Mouse (Mus musculus) T-cell, adult 2 months (primary cell): Measurements from ENCODE around the gene Tsga13.

Experiments used
- DNase-seq: peaks from one replicate; pipeline ENCODE4 v3.0.0; 2022; ENCODE audit warnings: low spot score

Gene Tsga13

DNA sequence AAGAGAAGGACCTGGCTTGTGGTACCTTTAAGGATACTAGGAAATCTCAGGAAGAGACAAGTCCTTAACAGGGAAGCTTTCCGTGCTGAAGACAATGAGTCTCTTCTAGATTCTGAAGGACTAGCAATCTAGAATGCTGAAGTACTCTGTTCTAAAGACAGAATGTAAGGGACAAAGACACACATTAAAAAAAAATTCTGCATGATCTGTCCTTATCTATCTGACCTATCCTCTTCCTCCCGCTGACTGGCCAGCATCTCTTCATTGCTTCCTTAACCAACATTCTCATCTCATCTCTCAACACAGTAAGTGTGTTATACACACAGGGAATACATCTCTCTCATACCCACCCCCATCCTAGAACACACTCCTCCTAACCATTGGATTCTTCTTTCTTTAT lies at the start of gene Tsga13:
TSS of gene Tsga13 (minus strand) at position 101 of the 400 bp plus-strand sequence.
- DNase-seq: no peak

DNA sequence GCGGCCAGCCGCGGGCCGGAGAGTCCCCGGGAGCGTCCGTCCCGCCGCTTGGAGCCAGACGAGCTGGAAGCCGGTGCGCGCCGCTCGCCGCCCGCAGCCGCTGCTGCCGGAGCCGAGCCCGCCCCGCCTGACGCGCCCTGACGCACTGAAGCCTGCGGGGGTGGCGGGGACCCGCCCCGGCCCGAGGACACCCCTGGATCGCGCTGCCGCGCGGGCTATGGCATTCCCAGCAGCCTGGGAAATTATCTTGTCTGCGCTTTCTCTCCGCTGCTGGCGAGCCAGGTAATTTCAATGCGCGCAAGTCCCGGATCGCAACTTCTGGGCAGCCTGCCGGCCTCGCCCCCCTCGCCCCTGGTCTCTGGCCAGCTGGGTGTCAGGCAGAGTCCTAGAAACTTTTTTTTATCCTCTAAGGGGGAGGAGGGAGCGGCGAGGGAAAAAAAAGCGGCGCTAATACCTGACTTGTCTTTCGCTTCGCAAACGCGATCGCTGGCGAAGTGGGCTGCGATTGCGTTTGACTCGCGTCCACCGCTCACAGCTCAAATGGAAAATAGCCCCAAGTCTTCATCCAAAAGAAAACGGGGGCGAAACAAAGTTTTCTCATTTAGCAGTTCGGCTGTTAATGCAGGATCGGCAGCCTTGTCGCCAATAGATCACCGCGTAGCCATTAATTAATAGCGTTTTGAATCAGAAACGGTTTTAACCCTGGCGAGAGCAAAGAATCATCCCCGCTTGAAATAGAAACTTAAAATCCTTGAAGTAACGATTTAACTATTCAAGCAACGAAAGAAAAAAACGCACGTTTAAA lies 43.6 kb upstream of the Tsga13 start, which contains the start of gene Klf14:
TSS of gene Klf14 (minus strand) at position 343 of the 805 bp plus-strand sequence.
- no peak for DNase-seq

DNA sequence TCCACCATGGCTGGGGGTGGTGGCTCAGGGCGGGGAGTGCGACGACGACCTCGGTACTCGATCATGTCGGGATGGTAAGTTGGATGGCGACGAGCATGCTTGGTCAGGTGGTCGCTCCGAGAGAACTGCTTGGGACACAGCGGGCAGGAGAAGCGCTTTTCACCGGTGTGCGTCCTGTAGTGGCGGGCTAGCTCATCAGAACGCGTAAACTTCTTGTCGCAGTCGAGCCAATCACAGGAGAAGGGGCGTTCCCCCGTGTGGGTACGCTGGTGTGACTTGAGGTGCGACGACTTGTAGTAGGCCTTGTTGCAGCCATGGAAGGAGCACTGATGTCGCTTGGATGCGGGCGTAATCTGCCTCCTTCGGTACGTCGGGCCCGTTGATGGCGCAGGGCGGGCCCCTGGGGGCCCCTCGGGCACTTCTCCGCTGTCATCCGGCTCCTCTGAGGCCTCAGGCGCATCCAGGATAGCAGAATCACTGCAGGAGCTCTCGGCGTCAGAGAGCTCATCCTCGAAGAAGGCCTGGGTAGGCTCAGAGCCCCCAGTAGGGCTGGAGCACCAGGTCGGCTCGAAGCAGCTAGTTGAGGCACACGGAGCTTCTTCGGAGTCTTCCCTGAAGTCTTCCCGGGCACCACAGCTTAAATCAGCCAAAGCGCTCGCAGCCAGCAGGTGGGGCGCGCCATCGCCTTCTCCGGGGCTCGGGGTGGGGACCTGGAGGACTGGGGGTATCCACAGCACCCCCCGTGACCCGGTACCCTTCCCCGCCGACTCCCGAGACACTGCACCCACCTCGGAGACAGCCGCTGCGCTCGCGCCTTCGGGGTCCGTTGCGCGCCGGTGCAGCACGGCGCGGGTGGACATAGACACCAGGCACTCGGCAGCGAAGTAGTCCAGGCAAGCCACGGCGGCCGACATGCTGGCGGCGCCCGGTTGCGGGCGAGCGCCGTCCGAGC lies 42.7 kb upstream of the Tsga13 start:
- DNase-seq: no peak

DNA sequence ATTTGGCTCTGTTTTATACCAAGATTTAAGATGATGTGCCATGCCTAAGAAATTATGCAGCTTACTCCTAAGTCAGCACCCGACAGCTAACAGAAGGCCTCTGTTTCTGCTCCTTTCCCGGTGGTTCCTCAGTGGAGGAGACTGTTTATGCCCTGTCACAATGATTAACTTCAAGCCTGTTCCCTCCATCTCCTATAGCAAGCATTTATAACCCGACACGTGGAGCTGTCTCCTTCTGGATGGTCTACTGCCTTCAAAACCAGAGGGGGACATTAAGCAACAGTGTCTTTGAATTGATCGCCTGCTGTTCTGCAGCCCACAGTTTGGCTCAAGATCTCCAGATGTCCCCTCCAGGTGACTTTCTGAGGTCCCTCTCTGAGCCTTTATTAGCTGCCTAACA lies 23.9 kb upstream of the Tsga13 start:
- DNase-seq: no peak

DNA sequence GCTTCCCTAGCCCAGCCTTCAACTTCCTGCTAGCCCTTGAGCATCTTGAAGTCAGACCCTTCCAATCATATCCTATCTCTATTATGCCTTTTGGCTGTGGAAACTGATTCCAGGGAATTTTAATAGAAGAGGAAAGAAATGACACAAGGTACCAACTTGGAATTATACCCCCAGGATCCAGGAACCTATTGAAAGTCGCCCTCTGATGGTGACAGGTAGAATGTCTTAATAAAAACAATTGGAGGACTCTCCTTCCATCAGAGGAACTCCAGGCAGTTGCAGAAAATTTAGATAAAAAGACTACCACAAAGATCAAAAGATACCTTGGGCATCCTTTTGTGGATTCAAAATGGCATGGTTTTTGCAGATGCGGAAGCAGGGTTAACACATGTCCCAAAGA lies 7.4 kb upstream of the Tsga13 start:
- DNase-seq: no peak

DNA sequence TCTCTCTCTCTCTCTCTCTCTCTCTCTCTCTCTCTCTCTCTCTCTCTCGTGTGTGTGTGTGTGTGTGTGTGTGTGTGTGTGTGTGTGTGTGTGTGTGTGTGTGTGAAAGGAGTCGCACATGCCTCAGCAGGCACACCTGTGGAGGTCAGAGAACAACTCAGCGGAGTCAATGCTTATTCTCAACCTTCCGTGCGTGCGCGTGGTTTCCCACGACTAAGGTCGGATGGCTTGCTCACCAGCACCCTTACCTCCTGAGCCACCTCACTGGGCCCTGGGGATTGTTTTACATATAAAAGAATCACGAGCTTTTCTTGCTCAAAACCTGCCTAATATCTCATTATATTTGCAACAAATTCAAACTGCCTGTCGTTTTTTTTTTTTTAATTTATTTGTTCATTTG lies 6.5 kb upstream of the Tsga13 start:
- no peak for DNase-seq

DNA sequence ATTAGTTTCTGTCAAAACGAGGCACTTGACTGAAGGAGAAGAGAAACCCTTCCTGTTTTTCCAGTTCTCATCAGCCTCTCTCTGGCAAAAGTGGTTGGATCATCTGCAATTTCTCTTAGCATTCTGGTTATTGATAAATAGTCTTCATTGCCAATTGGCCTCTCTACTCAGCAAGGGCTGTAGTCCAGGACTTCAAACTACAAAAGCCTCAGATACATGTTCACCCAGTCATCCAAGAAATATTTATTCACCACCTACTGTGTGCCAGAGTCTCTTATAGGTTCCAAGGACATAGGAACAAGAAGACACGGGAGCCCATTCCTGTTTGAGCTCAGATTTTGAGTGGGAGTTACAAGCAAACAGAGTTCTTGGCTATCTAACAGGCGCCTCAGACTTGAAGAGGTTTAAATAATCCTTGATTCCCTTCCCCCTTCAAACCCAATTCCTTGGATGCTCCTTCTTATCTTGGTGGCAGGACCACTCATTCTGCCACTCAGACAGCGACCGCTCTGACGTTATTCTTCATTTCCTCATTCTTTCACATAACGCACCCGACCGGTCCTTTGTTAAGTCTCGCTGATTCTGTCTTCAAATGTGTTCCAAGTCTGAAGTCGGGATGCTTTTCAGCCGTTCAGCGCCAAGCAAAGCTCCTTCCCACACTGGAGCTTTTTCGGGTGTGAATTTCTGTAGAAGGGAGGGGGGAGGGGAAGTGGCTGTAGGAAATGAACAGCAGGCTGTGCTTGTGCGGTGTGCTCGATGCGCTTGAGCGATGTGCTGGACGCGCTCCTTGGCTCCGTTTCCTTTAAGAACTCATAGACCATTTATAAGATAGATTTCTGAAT lies 5.7 kb upstream of the Tsga13 start:
- no peak for DNase-seq

DNA sequence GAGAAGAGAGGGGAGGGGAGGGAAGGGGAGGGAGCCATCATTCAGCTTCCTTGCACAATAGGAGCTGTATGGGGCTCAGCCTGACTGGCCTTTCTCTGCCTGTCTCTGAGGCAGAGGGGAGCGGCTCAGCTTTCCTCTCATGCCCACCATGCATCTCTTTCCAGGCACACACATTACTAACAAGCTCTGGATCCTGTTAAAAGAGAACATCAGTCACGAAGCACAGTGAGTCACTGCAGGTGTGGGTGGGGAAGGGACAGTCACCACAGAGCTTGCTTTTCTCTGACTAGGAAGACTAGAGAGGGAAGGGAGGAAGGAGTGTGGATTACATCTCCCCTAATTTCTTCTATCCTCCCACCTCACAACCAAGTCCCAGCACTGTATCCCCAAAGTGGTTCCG lies 7.4 kb downstream of the Tsga13 start:
- no peak for DNase-seq

DNA sequence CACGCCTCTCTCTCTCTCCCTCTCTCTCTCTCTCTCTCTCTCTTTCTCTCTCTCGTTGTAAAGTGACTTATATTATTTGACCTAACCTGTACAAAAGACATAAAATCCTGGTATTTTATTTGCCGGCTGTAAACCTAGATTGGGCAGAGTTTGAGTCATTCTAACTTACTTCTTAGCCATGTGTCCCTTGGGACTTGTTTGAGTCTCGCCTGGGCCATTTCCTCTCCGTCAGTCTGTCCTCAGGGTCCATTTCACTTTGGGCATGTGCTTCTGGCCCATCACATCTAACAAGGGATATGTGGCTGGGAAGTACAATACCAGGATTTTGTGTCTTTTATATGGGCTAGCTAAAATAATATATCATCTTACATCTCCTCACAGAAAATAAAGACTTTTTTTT lies 10.5 kb downstream of the Tsga13 start:
- no peak for DNase-seq

DNA sequence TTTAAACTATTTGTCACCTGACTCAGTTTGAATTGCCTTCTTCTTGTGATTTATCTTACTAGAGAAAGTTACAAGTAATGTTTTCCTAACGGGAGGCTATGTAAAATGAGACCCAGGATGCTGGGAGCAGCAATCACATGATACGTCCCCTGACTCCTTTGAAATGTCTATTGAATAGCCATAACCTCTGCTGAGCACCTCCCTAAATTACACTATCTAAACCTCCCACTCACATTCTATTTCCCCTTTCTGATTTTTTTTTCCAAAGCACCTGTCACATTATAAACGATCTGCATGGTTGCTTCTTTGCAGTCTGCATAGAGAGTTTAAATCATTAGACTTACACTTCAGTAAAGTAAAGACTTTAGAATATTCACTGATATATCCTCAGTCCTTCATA lies 11.3 kb downstream of the Tsga13 start:
- no peak for DNase-seq

DNA sequence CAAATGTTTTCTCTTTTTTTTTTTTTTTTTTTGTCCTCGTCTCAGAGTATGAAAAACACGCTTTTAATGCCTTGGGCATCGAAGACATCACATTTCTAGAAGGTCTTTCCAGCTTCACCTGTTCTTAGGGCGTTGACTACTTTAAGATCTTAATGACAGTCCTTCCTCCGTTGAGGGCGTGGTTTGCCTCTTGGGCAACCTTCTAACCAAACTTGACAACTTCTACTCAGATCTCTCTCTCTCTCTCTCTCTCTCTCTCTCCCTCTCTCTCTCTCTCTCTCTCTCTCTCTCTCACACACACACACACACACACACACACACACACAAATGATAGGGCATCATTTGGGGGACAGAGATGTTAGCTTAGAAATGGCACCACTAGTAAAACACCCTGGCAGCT lies 17.9 kb downstream of the Tsga13 start:
- no peak for DNase-seq

DNA sequence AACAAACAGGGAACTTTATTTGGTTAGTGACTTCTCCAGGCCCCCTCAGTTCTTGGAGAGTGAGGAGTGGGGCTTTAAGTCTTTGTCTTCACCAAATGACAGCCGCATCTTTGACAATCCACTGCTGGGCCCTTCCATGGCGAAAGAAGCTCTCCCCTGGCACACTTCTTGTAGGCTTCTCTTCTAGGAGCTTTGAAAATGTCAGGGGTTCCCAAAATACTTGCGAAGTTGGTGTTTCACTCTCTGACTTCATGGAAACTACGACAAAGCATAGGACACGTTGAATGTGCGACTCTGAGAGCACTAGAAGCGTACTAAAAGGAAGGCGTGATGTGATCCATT lies 18.4 kb downstream of the Tsga13 start:
- DNase-seq: no peak

DNA sequence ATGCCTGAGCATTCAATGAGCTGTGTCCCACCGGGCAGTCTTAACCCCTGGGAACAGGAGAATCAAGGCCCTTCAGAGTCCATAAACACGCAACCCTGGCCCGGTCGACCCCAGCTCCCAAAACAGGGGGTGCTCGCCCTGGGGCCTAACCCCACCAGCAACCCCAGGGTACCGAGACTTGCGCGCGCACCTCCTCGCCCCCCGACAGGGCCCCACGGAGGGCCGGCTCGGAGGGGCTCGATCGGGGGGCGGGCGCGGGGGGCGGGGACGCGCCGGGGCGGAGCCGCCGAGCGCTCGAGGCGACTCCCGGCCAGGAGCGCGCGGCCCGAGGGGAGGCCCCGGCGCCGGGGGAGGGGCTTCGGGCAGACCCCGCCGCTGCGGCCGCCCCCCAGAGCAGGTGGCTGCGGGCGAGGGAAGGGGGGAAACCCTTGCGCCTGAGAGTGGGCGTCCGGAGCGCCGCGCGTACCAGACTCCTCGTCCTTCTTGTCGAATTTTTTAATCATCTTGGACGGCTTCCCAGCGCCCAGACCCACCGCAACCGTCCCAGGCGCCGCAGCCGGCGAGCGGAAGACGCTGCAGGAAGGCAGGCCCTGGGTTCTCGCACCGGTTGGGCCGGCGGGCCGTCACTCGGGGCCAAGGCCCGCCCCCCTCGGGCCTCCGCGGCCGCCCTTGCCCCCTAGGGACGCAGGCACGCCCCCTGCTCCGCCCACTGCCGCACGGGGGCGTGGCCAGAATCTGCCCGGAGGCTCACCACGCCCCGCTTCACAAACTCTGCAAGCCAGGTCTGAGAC lies 19.0 kb downstream of the Tsga13 start, which contains the start of gene Copg2:
TSS of gene Copg2 (minus strand) at position 600 of the 791 bp plus-strand sequence.
- DNase-seq: peak; percentile 94

DNA sequence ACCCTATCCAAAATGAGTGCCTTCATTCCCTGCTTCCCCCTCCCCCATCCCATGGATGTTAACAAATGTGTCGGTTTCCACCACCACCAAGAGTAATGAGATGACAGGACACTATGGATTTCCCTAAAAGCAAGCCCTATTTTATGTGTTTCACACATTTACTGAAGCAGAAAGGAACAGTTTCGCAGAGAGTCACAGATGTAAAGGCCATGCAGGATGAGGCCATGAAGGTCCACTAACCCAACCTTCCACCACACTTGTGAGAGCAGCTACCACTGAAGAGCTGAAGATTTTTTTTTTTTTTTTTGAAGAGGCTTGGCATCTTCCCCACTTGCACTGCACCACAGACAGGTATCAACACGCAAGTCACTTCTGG lies 19.6 kb downstream of the Tsga13 start:
- no peak for DNase-seq

DNA sequence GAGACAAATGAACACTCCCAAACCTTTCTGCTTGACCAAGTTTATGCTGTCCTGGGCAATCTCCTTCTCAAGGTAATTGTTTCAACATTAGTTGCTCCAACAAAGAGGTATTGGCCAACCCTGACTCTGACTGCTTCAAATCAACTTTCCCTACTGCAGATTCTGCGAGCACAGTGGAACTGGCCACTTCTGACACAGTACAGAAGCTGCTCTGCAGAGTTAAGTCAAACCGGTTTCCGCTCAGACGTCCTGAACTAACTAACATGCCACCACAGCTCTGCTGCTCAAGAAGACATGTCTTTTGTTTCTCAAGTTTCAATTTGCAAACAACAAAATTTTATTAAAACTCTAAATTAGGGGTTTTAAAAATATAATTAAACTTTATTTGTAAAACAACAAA lies 22.3 kb downstream of the Tsga13 start:
- no peak for DNase-seq

DNA sequence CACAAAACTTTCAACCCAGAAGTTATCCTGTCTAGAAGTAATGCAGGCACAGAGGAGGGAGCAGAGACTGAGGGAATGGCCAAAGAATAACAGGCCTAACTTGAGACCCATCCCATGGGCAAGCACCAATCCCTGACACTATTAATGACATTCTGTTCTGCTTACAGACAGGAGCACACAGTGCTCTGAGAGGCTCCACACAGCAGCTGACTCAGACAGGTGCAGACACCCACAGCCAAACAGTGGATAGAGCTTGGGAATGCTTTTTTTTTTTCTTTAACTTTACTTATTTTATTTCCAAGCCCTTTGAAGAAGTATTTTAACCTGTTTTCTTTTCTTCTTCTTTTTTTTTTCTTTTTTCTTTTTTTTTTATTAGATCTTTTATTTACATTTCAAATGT lies 23.6 kb downstream of the Tsga13 start:
- no peak for DNase-seq

DNA sequence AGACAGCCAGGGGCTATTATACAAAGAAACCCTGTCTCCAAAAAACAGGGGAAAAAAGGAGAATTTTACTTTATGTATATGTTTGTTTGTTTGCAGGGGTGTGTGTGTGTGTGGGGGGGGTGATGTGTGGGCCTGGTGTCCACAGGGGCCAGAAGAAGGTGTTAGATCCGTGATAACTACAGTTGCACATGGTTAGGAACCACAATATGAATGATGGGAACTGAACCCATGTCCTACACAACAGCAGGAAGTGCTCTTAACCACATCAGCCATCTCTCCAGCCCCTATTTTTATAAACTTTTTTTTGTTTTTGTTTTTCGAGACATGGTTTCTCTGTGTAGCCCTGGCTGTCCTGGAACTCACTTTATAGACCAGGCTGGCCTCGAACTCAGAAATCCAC lies 30.5 kb downstream of the Tsga13 start:
- no peak for DNase-seq

DNA sequence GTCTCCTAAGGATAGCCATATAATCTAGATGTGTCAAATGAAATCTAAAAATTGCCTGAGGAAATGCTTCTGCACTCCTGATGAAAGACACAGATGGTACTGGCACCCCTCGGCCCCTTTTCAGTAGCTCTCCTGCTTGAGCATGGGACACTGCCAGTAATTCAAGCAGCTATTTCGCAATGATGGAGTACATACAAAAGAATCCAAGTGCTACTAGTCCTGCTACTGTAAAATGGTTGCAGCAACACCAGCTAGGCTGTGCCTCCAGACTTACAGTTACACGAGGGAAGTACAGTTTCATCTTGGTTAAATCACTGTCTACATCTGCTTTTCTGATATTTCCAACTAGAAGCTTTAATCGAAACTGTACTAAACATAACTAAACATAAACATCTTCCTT lies 31.9 kb downstream of the Tsga13 start:
- DNase-seq: no peak

DNA sequence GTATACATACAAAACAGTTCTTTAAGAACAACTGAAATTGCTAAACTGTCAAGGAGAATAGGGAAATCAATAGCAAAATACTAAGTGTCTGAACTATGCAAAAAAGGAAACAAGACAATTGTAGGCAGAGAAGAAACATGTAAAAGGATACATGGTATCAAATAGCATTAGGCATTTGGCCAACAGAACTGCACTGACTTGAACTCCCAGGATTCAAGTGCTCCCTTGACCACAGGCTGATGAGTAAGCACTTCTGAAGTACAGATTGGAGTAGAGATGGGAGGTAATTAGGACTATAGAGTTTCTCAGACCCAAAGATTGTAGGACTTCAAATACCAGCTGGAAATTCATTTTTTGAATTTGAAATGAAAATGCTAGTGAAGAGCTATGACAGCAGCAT lies 38.7 kb downstream of the Tsga13 start:
- DNase-seq: no peak

DNA sequence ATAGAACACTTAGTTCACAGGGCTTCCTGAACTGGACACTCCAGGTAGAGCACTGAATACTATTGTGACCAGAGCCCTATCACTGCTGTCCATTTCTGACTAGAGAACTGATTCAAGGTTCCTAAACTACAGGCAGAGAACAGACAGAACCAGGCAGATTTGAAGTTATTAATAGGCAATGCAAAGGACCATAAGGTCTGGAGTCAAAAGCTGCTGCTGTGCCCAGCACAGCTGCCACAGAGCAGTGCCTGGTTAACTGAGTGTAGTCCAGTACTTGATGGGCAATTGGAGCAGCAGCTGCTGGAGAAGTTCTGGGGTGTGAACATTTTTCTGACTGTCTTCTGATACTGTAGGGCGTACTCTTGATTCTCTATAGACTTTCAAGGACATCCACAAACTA lies 48.9 kb downstream of the Tsga13 start:
- DNase-seq: no peak

DNA sequence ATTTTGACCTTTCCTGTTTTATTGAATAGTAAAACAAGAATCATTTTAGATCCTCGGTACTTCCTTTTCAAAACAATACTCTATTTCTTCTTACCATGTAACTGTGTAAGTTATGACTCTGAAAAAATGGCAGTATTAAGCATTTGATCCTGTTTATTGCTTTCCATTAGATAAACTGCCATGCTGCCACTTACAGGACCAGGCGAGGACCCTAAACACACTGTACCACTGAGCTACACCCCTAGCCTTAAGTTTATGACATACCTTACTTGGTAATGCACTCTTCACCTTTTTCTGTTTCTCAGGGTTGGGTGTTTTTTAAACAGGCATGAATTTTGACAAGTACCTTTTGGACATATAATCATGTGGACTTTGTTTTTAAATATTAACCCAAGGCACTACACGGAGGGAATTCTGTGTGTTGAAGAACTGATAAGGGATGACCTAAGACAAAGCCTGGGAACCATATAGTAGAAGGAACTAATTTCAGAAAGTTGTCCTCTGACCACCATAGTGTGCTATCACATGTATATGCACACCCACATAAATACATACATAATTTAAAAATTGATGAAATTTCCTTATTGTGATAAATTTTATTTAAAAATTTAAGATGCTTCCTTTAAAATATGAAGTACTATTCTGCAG lies 50.2 kb downstream of the Tsga13 start:
- DNase-seq: no peak
